Mouse (Mus musculus) liver, adult (tissue): Measurements from ENCODE around the gene Snai3.

Experiments used
- GATA4 ChIP-seq: IDR thresholded peaks from 2 replicates; pipeline ENCODE4 v1.6.1; 2014; ENCODE audit warnings: mild to moderate bottlenecking, low read length; ENCODE audit not compliant: insufficient replicate concordance

The Snai3 gene

GRCm38 (mm10) chr8:122421376-122422070, 39.0 kb downstream of the Snai3 start, which contains the start of gene Il17c:
Il17c (plus strand) TSS chr8:122422020.
- no peak for TF ChIP-seq GATA4

DNA sequence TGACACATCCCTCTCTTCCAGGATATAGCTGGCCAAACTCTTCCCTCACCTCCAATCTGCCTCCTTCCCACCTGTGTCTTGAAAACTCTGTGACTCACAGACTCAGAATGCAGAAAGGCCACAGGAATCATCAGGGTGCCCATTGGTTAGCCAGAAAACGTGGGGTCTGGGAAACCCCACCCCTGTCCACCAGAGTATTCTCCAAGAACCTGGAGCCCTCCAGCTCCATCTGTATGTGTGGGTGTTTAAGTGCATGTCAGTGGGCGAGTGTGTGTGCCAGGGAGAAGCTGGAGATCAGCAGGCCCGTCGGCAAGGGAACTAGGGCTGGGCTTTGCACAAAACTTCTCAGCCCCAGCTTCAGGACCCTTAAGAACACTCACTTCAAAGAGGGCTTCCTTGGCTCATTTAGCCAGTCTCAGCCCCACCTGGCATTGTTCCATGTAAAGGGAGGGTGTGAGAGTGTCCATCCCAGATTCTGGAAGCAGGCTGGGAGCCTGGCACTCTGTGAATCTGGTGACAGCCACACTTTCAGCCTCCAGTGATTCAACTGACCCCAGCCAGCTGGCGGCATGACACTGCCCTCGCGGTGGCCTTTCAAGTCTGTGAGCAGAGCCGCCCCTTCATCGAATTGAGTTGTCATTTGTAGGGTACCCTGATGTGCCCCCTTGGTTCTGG, 40.5 kb downstream of the Snai3 start:
- no peak for TF ChIP-seq GATA4

DNA sequence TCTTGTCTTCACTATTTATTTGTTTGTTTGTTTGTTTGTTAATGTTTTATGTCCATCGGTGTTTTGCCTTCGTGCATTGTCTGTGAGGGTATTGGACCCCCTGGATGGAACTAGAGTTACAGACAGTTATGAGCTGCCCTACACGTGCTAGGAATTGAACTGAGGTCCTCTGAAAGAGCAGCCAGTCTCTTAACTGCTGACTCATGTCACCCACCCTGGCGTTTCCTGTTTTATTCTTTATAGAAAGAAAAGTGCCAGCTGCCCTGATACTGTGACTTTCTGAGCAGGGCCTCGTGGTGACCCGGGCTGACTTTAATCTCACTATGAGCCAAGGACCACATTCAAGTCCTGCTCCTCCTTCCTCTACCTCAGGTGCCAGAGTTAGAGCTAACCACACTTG, 45.0 kb downstream of the Snai3 start:
- no peak for TF ChIP-seq GATA4

GRCm38 (mm10) chr8:122414311-122414710, 46.2 kb downstream of the Snai3 start:
- TF ChIP-seq GATA4, result no peak

DNA sequence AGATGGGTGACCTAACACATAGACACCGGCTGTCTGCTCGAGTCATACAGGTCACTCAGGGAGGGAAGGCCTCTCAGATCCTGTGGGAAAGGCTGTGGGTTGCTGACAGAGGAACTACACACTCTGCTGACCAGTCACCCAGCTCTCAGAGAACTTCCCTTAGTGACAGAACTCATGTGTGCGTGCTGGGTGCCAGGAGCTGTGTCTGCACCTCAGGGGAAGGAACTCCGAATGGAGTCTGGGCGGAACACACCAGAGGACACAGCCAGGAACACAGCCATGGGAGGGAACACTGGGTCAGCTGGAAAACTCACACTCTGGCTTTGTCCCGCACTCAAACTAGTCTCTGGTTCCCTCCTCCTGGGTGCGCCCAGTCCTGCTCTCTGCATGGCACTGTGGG, 52.9 kb downstream of the Snai3 start:
- TF ChIP-seq GATA4, result no peak

DNA sequence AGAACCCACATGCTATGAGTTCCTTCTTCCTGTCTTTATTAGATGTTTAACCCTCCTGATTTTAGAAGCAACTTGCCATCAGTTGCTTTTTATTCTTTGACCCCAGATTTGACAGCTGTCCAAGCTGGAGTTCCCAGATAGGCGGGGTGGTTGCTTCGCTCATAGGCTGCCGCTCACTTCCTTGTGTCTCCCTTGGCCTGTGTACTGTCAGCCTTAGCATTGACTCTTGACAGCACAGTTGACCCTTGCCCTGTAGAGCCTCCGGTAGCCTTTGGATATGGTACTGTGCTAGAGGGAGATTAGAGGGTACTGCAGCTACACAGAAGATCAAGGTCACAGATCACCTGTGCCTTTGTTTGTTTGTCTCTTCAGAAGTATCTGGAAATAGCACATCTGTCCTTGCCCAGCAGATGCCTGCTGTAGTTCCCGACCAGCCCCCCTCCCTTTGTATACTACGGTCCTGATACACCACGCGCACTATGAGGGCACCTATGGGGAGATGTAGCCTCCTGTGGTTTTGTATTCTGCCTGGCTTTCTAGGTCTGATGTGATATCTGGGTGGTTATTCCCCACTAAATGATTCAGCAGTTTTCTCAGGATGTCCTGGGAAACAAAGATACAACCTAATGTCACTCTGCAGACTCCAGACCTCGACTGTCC, 55.3 kb downstream of the Snai3 start:
- TF ChIP-seq GATA4, result no peak
